Mouse (Mus musculus): ENCODE measurements at regions not wholly inside any gene's neighbourhood (a gene's known extent, or its start where the extent isn't known, plus 50 kb on each side); places are given as distances from the start of the nearest gene placed in this dataset.

DNA sequence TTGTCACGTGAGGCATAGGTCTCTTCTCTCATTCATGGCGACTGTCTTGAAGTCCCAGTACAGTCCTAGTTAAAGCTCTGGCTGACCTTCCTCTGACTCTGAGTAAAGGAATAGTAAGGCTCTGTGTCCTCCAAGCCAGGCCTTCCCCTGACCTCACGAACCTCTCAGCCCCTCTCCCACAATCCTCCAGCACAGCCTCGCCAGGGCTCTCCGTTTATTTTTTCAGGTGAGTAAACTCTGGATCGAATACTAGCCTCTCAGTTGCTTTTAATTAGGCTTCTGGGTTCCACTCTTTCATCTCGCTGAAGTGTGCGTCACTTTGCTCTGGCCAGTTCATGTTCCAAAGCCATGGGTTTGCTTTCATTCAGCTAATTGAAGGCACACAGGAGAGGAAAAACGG is 133.8 kb downstream of the Mylk4 start:
- no peaks in the 10 kb centered on the region for H3K9me3 ChIP-seq (replicated peaks; ENCODE audit: control insufficient read depth, low read length)
- WGBS: 59% methylated on average over 9 of the region's 9 CpGs

DNA sequence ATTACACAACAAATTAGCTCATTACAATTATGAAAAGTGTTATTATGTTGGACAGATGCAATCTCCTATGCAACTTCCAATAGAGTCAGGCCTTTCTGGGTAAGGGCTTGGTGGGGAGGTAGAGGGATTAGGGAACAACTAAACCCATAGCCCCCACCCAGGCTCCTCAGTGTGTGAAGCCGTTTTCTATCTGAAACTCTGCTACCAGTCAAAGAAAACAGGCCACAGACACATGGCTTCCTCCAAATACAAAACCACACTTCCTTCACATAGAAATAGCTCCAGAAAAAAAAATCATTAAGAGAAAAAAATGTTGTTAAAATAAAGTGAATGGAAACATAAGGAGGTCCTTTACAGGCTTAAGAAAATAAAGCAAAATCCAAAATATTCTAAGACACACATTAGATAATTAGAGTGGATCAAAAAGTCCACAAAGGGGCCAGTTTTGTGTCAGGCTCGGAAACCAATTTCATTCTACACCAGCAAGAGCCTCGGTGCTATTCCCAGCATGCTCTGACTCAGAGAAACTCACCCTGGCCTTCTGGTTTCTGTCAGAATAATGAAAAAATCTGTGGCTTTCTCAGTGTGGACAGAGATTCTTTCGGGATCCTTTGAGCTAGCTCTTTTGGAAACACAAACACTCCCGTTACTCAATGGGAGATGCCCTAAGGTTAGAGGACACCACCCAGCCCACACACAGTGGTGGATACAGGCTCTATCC is 140.6 kb downstream of the Mylk4 start:
- H3K4me2 ChIP-seq (ENCODE audit: low read length): no peak overlapping the region
- H3K4me3 ChIP-seq (ENCODE audit: low read depth, low read length): no peak overlapping the region
- no peak overlapping the region for H3K9ac ChIP-seq (ENCODE audit: low read length)
- H3K4me1 ChIP-seq (ENCODE audit: control insufficient read depth, insufficient read depth, low read length): no peaks in the 10 kb centered on the region
- H3K27ac ChIP-seq (ENCODE audit: low read depth, low read length): no peak overlapping the region
- H3K9me3 ChIP-seq (replicated peaks; ENCODE audit: control insufficient read depth, low read length): no peaks in the 10 kb centered on the region
- 67% methylated on average over 5 of the region's 5 CpGs for WGBS
- no peaks in the 10 kb centered on the region for H3K27me3 ChIP-seq (replicated peaks; ENCODE audit: control insufficient read depth, insufficient read depth, low read length)
- DNase-seq (ENCODE audit: low spot score) (no peak), ATAC-seq (no peak)
- H3K36me3 ChIP-seq (ENCODE audit: control insufficient read depth, insufficient read depth, low read length): no peaks in the 10 kb centered on the region

More for the DNA sequence above, 133.8 kb downstream of the Mylk4 start:
- H3K36me3 ChIP-seq (ENCODE audit: control insufficient read depth, insufficient read depth, low read length): no peaks in the 10 kb centered on the region
- no peak overlapping the region for H3K9ac ChIP-seq (ENCODE audit: low read length)
- H3K4me2 ChIP-seq (ENCODE audit: low read length): no peak overlapping the region
- no peaks in the 10 kb centered on the region for H3K27me3 ChIP-seq (replicated peaks; ENCODE audit: control insufficient read depth, insufficient read depth, low read length)
- no peak for DNase-seq (ENCODE audit: low spot score)
- no peak overlapping the region for H3K27ac ChIP-seq (ENCODE audit: low read depth, low read length)
- no peaks in the 10 kb centered on the region for H3K4me1 ChIP-seq (ENCODE audit: control insufficient read depth, insufficient read depth, low read length)
- ATAC-seq: no peak
- H3K4me3 ChIP-seq (ENCODE audit: low read depth, low read length): no peak overlapping the region

DNA sequence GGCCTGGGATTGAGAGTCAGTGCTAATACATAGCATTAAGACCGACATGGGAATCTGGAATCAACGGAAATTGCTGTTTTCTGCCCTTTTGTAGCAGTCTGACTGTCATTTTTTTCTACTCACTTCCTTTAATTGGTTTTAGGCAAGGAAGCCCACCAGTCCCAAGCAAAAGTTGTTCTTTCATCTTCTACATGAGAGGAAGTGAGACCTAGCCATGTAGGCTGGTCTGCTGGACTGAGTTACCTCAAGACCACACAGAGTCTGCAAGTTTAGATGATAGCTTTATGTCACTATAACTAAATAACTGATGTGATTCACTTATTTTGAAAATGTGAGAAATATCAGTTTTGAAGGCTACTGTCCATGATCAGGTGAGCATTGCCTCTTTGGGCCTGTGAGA is 142.8 kb downstream of the Mylk4 start:
- no peak overlapping the region for H3K9ac ChIP-seq (ENCODE audit: low read length)
- H3K4me3 ChIP-seq (ENCODE audit: low read depth, low read length): no peak overlapping the region
- 87% methylated on average over 2 of the region's 2 CpGs for WGBS
- no peak overlapping the region for H3K4me2 ChIP-seq (ENCODE audit: low read length)
- DNase-seq (ENCODE audit: low spot score) (no peak), ATAC-seq (no peak)
- H3K27me3 ChIP-seq (replicated peaks; ENCODE audit: control insufficient read depth, insufficient read depth, low read length): no peaks in the 10 kb centered on the region
- no peaks in the 10 kb centered on the region for H3K36me3 ChIP-seq (ENCODE audit: control insufficient read depth, insufficient read depth, low read length)
- no peaks in the 10 kb centered on the region for H3K4me1 ChIP-seq (ENCODE audit: control insufficient read depth, insufficient read depth, low read length)
- no peaks in the 10 kb centered on the region for H3K9me3 ChIP-seq (replicated peaks; ENCODE audit: control insufficient read depth, low read length)
- H3K27ac ChIP-seq (ENCODE audit: low read depth, low read length): no peak overlapping the region

DNA sequence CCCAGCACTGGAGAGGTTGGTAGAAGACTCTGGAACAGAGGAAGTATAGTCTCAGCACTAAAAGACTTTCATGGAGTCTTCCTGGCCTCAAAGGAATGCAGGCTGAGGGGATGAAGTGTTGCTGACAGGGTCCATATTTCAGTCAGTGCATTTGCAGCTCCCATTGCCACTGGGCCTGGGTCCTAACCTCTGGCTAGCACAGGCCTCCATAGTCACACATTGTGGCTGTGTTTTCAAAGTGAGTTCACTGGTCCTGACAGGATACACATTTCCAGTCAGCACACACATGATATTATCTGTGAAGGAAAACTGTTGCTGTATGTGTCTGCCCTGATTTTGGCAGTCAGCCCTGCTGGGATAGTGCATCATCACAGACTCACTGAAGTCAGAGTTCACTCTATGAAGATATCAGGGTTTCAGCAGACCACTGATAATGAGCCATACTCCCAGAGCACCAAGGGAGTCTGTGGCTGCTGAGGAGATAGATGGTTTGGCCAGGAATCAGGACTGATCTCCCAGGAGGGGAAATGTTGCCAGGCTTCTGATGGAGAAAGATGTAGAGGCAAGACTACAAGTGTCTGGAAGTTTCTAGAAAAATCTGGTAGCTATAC is 153.5 kb downstream of the Mylk4 start:
- Histone ChIP-seq H3K9me3 (replicated peaks; ENCODE audit: control insufficient read depth, low read length) (no peaks in the 10 kb centered on the region), H3K4me2 (ENCODE audit: low read length) (no peak overlapping the region), H3K27ac (ENCODE audit: low read depth, low read length) (no peak overlapping the region), H3K9ac (ENCODE audit: low read length) (no peak overlapping the region), H3K4me3 (ENCODE audit: low read depth, low read length) (no peak overlapping the region), H3K4me1 (ENCODE audit: control insufficient read depth, insufficient read depth, low read length) (no peaks in the 10 kb centered on the region), H3K36me3 (ENCODE audit: control insufficient read depth, insufficient read depth, low read length) (no peaks in the 10 kb centered on the region), H3K27me3 (replicated peaks; ENCODE audit: control insufficient read depth, insufficient read depth, low read length) (no peaks in the 10 kb centered on the region)
- ATAC-seq (no peak), DNase-seq (ENCODE audit: low spot score) (no peak)

DNA sequence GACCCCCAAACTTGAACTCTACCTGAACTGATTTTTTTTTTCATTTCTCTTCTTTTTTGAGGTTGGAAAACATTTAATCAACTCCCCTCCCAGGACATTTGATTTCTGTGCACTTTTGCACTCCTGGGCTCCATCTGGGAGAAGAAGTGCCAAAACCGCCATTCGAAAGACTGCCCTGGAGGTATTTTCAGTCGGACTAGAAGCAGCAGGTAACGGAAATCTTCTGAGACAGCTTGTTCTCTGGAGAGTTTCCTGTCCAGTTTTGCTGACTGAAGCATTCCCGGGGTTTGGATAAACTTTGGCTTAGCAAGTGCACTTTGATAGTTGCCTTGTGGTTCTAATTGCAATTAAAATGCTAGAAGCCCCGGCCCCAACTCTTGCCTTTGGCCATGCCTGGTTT is 169.8 kb downstream of the Mylk4 start:
- DNase-seq (ENCODE audit: low spot score): no peak
- no peak overlapping the region for H3K4me3 ChIP-seq (ENCODE audit: low read depth, low read length)
- 59% methylated on average over 6 of the region's 6 CpGs for WGBS
- H3K27me3 ChIP-seq (replicated peaks; ENCODE audit: control insufficient read depth, insufficient read depth, low read length): no peaks in the 10 kb centered on the region
- no peak overlapping the region for H3K9ac ChIP-seq (ENCODE audit: low read length)
- H3K36me3 ChIP-seq (ENCODE audit: control insufficient read depth, insufficient read depth, low read length): no peaks in the 10 kb centered on the region
- no peaks in the 10 kb centered on the region for H3K9me3 ChIP-seq (replicated peaks; ENCODE audit: control insufficient read depth, low read length)
- no peak overlapping the region for H3K27ac ChIP-seq (ENCODE audit: low read depth, low read length)
- ATAC-seq: no peak
- no peak overlapping the region for H3K4me2 ChIP-seq (ENCODE audit: low read length)
- H3K4me1 ChIP-seq (ENCODE audit: control insufficient read depth, insufficient read depth, low read length): no peaks in the 10 kb centered on the region

DNA sequence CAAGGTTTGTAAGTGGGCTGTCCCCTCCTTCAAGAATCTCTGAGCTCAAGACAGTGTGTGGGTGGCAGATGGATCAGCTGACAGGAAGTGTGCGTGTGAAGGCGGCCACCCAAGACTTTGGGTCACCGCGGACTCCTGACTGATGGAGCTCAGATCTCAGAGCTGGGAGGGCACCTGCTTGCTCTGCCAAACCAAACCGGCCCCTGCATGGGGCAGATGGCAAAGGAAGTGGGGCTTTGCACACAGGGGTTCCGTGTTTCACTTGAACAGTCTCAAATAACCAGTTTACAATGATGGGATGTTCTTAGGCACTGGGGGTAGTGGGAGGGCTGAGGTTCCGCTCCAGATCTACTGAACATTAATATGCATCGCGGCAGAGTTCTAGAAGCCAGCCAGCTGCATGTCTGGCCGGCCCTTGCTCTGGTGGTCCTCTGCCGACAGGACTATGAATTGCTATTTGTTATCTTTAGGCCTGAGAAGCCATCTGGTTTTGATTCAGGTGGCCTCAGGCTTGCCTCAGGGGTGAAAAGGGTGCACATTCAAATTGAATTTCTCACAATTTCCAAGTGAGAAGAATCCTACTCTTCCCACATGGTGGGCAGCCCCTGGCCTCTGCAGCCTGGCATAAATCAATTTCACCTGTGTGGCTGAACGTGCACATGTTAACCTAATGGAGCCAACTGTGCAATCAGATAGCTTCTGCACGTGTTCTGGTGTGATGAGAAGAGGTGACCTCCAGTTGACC is 172.0 kb downstream of the Mylk4 start:
- no peaks in the 10 kb centered on the region for H3K36me3 ChIP-seq (ENCODE audit: control insufficient read depth, insufficient read depth, low read length)
- 85% methylated on average over 13 of the region's 13 CpGs for WGBS
- no peak overlapping the region for H3K27ac ChIP-seq (ENCODE audit: low read depth, low read length)
- H3K9me3 ChIP-seq (replicated peaks; ENCODE audit: control insufficient read depth, low read length): no peaks in the 10 kb centered on the region
- ATAC-seq (no peak), DNase-seq (ENCODE audit: low spot score) (no peak)
- no peaks in the 10 kb centered on the region for H3K27me3 ChIP-seq (replicated peaks; ENCODE audit: control insufficient read depth, insufficient read depth, low read length)
- H3K4me2 ChIP-seq (ENCODE audit: low read length): no peak overlapping the region
- H3K4me3 ChIP-seq (ENCODE audit: low read depth, low read length): no peak overlapping the region
- no peak overlapping the region for H3K9ac ChIP-seq (ENCODE audit: low read length)
- H3K4me1 ChIP-seq (ENCODE audit: control insufficient read depth, insufficient read depth, low read length): no peaks in the 10 kb centered on the region

DNA sequence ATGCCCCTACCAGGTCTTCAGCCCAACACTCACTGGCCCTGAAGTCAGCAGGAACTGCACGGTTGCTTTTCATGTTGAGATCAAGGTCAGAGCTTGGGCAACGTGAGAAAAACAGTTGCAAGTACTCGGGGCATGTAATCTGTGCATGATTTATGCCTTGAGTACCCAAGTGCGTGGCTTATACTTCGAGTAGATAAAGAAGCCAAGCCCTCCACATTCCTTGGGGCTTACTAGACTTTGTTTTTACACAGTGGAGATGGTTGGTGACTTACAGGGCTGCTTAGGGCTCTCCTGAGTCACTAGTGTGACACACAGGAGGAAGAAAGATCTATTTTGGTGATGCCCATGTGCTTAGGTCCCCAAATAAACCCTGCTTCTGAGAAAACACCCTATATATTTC is 172.8 kb downstream of the Mylk4 start:
- no peak overlapping the region for H3K4me3 ChIP-seq (ENCODE audit: low read depth, low read length)
- no peak overlapping the region for H3K4me2 ChIP-seq (ENCODE audit: low read length)
- H3K9ac ChIP-seq (ENCODE audit: low read length): no peak overlapping the region
- no peaks in the 10 kb centered on the region for H3K36me3 ChIP-seq (ENCODE audit: control insufficient read depth, insufficient read depth, low read length)
- no peak overlapping the region for H3K27ac ChIP-seq (ENCODE audit: low read depth, low read length)
- ATAC-seq (no peak), DNase-seq (ENCODE audit: low spot score) (no peak)
- no peaks in the 10 kb centered on the region for H3K4me1 ChIP-seq (ENCODE audit: control insufficient read depth, insufficient read depth, low read length)
- H3K9me3 ChIP-seq (replicated peaks; ENCODE audit: control insufficient read depth, low read length): no peaks in the 10 kb centered on the region
- no peaks in the 10 kb centered on the region for H3K27me3 ChIP-seq (replicated peaks; ENCODE audit: control insufficient read depth, insufficient read depth, low read length)
- 83% methylated on average over 5 of the region's 5 CpGs for WGBS

DNA sequence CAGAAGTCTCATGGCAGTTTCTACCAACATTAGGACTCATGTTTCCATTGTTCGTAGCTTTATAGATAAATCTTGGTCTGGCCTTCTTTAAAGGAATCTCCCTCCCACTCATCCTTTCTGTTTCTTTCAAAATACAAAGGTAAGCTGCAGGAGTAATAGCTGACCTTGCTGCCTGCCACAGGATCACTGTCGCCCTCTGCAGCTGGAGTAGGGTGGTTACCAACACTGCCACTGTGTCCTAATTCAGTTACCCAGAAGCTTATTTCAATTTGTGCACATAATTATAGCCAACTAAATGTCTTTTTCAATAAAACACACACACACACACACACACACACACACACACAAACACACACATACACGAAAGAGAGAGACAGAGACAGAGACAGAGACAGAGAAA is 175.3 kb downstream of the Mylk4 start:
- H3K4me1 ChIP-seq (ENCODE audit: control insufficient read depth, insufficient read depth, low read length): no peaks in the 10 kb centered on the region
- no peak for DNase-seq (ENCODE audit: low spot score)
- ATAC-seq: no peak
- 80% methylated on average over 3 of the region's 3 CpGs for WGBS
- no peak overlapping the region for H3K9ac ChIP-seq (ENCODE audit: low read length)
- H3K4me3 ChIP-seq (ENCODE audit: low read depth, low read length): no peak overlapping the region
- no peaks in the 10 kb centered on the region for H3K36me3 ChIP-seq (ENCODE audit: control insufficient read depth, insufficient read depth, low read length)
- no peak overlapping the region for H3K27ac ChIP-seq (ENCODE audit: low read depth, low read length)
- H3K4me2 ChIP-seq (ENCODE audit: low read length): no peak overlapping the region
- no peaks in the 10 kb centered on the region for H3K9me3 ChIP-seq (replicated peaks; ENCODE audit: control insufficient read depth, low read length)
- no peaks in the 10 kb centered on the region for H3K27me3 ChIP-seq (replicated peaks; ENCODE audit: control insufficient read depth, insufficient read depth, low read length)
